Mouse (Mus musculus): Measurements from ENCODE around the gene Olfr24. TPM values are rescaled to one million over a fixed set of nuclear protein-coding genes. Genes with fewer than 3 reads are reported as not detected.
"Not testable (repeated sequence)": the region's sequence is repeated elsewhere in the genome, so short reads cannot be mapped to it uniquely, and the experiment has no call there.

Olfr24 gene
- polyA plus RNA-seq (2012; rRNA removed), result not detected in 2 replicates

- Histone ChIP-seq H3K4me3 (ENCODE audit: insufficient read depth, low read length) (no peak within 1 kb of the TSS), H3K27ac (ENCODE audit: insufficient read depth, low read length) (no peak within 1 kb of the TSS), H3K4me1 (ENCODE audit: control insufficient read depth, insufficient read depth, low read length) (no peaks in the 10 kb centered on the region)
- no peak for TF ChIP-seq CTCF (IDR thresholded peaks at IDR 0.05; ENCODE audit: extremely low read depth, insufficient read depth, low read length)
- no peak for TF ChIP-seq POLR2A (IDR thresholded peaks at IDR 0.05; ENCODE audit: extremely low read depth, insufficient read depth, low read length)
Measured at GRCm38 (mm10) chr9:18763896-18764295, at the start of gene Olfr24. TSS of gene Olfr24 (minus strand) at chr9:18763996.

DNA sequence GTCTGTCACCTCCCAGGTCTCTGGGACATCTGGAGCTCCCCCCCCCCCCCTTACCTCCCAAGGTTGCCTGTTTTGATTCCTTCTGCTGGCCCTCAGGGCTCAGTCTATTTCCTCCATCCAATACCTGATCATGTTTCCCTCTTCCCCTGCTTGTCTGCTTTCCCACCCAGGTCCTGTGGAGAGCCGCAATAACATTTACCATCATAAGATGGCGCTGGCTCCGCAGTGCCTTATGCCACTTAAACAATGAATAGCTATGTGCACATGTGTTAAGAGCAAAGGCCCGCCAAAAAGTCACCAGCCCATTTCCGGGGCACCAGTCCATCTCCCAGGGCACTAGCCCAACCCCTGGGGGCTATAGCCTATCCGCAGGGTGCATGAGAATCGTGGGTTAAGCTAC is 21.5 kb upstream of the Olfr24 start:
- Histone ChIP-seq H3K4me1 (ENCODE audit: control insufficient read depth, insufficient read depth, low read length) (no peaks in the 10 kb centered on the region), H3K4me3 (ENCODE audit: insufficient read depth, low read length) (no peak overlapping the region), H3K27ac (ENCODE audit: insufficient read depth, low read length) (no peak overlapping the region)
- TF ChIP-seq POLR2A (IDR thresholded peaks at IDR 0.05; ENCODE audit: extremely low read depth, insufficient read depth, low read length), result no peak
- TF ChIP-seq CTCF (IDR thresholded peaks at IDR 0.05; ENCODE audit: extremely low read depth, insufficient read depth, low read length), result no peak

GRCm38 (mm10) chr9:18779476-18779875 is 15.7 kb upstream of the Olfr24 start:
- Histone ChIP-seq H3K4me3 (ENCODE audit: insufficient read depth, low read length) (no peak overlapping the region), H3K4me1 (ENCODE audit: control insufficient read depth, insufficient read depth, low read length) (no peaks in the 10 kb centered on the region), H3K27ac (ENCODE audit: insufficient read depth, low read length) (no peak overlapping the region)
- TF ChIP-seq CTCF (IDR thresholded peaks at IDR 0.05; ENCODE audit: extremely low read depth, insufficient read depth, low read length) (no peak), POLR2A (IDR thresholded peaks at IDR 0.05; ENCODE audit: extremely low read depth, insufficient read depth, low read length) (no peak)

DNA sequence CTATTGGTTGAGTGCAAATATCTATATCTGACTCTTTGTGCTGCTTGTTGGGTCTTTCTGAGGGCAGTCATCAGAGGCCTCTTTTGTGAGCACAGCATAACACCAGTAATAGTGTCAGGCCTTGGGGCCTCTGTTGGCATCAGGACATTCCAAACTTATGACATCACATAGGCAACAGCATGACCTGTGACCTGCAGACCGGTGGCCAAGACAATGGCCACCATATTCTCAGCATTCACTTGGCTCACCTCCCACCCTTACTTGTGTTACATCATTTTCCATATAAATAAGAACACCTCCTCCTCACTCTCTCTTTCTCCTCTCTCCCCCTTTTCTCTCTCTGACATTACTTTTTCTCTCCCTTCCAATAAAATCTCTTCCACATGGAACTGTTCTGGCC is 15.2 kb upstream of the Olfr24 start:
- TF ChIP-seq CTCF (IDR thresholded peaks at IDR 0.05; ENCODE audit: extremely low read depth, insufficient read depth, low read length) (no peak), POLR2A (IDR thresholded peaks at IDR 0.05; ENCODE audit: extremely low read depth, insufficient read depth, low read length) (no peak)
- Histone ChIP-seq H3K27ac (ENCODE audit: insufficient read depth, low read length) (no peak overlapping the region), H3K4me3 (ENCODE audit: insufficient read depth, low read length) (no peak overlapping the region), H3K4me1 (ENCODE audit: control insufficient read depth, insufficient read depth, low read length) (no peaks in the 10 kb centered on the region)

GRCm38 (mm10) chr9:18755595-18755994 is 8.2 kb downstream of the Olfr24 start:
- TF ChIP-seq POLR2A (IDR thresholded peaks at IDR 0.05; ENCODE audit: extremely low read depth, insufficient read depth, low read length), result no peak
- Histone ChIP-seq H3K27ac (ENCODE audit: insufficient read depth, low read length) (no peak overlapping the region), H3K4me1 (ENCODE audit: control insufficient read depth, insufficient read depth, low read length) (no peaks in the 10 kb centered on the region), H3K4me3 (ENCODE audit: insufficient read depth, low read length) (no peak overlapping the region)

DNA sequence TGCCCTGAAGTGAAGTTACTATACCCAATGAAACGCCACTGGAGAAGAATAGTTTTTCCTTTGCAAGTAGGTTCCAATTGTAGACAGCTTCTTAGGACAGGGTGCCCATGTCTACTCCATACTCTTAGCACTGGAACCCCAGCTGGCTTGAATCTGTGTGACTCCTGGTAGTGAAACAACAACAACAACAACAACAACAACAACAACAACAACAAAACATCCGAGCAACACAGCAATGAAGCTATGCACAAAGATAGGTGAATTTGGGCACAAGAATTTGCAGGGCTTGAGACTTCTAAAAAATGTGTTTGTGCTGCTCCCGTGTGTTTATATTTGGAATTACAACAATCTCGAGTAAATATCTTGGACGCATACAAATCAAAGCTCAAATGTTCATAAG is 19.2 kb downstream of the Olfr24 start:
- Histone ChIP-seq H3K4me3 (ENCODE audit: insufficient read depth, low read length) (no peak overlapping the region), H3K4me1 (ENCODE audit: control insufficient read depth, insufficient read depth, low read length) (no peaks in the 10 kb centered on the region), H3K27ac (ENCODE audit: insufficient read depth, low read length) (no peak overlapping the region)
- TF ChIP-seq CTCF (IDR thresholded peaks at IDR 0.05; ENCODE audit: extremely low read depth, insufficient read depth, low read length) (no peak), POLR2A (IDR thresholded peaks at IDR 0.05; ENCODE audit: extremely low read depth, insufficient read depth, low read length) (no peak)

DNA sequence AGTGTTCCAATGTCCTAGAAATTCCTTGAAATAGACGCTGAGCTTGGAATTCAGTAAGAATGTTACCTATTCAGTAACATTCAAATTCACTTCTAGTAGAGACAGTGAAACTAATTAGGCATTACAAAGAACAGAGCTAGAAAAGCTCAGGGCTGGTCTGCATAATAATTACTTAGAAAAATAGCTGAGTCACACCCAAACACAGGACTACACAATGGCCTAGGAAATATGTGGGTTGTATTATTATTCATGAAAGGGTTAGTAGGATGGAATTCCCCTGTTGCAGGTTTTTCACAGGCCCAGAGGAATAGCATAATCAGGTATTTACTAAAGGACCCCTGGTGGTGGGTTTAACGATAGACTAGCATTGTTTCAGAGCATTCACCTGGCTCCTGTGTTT is 29.6 kb downstream of the Olfr24 start:
- not testable (repeated sequence) for H3K4me3 ChIP-seq (ENCODE audit: insufficient read depth, low read length); H3K27ac ChIP-seq (ENCODE audit: insufficient read depth, low read length); H3K4me1 ChIP-seq (ENCODE audit: control insufficient read depth, insufficient read depth, low read length)

DNA sequence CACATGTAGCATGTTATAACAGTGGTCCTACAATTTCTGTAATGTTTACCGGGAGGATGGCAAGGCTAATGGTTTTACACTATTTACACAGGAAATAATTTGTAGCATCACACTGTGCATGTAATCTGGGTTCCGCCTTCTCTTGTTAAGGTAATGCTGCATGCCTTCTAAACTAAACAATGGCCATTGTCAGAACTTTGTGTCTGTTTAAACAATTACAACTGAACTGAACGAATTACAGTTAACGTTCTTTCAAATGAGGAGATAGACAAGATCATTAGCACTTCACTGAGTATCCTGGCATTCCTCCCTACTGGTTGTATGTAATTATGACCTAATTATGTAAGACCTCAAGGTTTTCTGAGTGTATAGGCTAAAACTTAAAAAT is 41.1 kb downstream of the Olfr24 start:
- Histone ChIP-seq H3K27ac (ENCODE audit: insufficient read depth, low read length) (no peak overlapping the region), H3K4me3 (ENCODE audit: insufficient read depth, low read length) (no peak overlapping the region), H3K4me1 (ENCODE audit: control insufficient read depth, insufficient read depth, low read length) (no peaks in the 10 kb centered on the region)
- TF ChIP-seq CTCF (IDR thresholded peaks at IDR 0.05; ENCODE audit: extremely low read depth, insufficient read depth, low read length) (no peak), POLR2A (IDR thresholded peaks at IDR 0.05; ENCODE audit: extremely low read depth, insufficient read depth, low read length) (no peak)

GRCm38 (mm10) chr9:18721931-18722711 is 41.7 kb downstream of the Olfr24 start:
- Histone ChIP-seq H3K27ac (ENCODE audit: insufficient read depth, low read length) (no peak overlapping the region), H3K4me3 (ENCODE audit: insufficient read depth, low read length) (no peak overlapping the region), H3K4me1 (ENCODE audit: control insufficient read depth, insufficient read depth, low read length) (no peaks in the 10 kb centered on the region)
- TF ChIP-seq CTCF (IDR thresholded peaks at IDR 0.05; ENCODE audit: extremely low read depth, insufficient read depth, low read length), result no peak
- no peak for TF ChIP-seq POLR2A (IDR thresholded peaks at IDR 0.05; ENCODE audit: extremely low read depth, insufficient read depth, low read length)

GRCm38 (mm10) chr9:18721011-18721410 is 42.8 kb downstream of the Olfr24 start:
- H3K4me3 ChIP-seq (ENCODE audit: insufficient read depth, low read length), result no peak overlapping the region
- H3K27ac ChIP-seq (ENCODE audit: insufficient read depth, low read length), result no peak overlapping the region
- H3K4me1 ChIP-seq (ENCODE audit: control insufficient read depth, insufficient read depth, low read length), result no peaks in the 10 kb centered on the region
- TF ChIP-seq CTCF (IDR thresholded peaks at IDR 0.05; ENCODE audit: extremely low read depth, insufficient read depth, low read length) (no peak), POLR2A (IDR thresholded peaks at IDR 0.05; ENCODE audit: extremely low read depth, insufficient read depth, low read length) (no peak)
